Mouse (Mus musculus) adipocyte (in vitro differentiated cells): ENCODE measurements at regions not wholly inside any gene's neighbourhood (a gene's known extent, or its start where the extent isn't known, plus 50 kb on each side); places are given as distances from the start of the nearest gene placed in this dataset.

Experiments used
- DNase-seq: peaks from one replicate; pipeline ENCODE4 v3.0.0-alpha.2; 2016; ENCODE audit warnings: low spot score

GRCm38 (mm10) chr1:191486766-191487165, 83.7 kb upstream of the Ppp2r5a start:
- no peak for DNase-seq

DNA sequence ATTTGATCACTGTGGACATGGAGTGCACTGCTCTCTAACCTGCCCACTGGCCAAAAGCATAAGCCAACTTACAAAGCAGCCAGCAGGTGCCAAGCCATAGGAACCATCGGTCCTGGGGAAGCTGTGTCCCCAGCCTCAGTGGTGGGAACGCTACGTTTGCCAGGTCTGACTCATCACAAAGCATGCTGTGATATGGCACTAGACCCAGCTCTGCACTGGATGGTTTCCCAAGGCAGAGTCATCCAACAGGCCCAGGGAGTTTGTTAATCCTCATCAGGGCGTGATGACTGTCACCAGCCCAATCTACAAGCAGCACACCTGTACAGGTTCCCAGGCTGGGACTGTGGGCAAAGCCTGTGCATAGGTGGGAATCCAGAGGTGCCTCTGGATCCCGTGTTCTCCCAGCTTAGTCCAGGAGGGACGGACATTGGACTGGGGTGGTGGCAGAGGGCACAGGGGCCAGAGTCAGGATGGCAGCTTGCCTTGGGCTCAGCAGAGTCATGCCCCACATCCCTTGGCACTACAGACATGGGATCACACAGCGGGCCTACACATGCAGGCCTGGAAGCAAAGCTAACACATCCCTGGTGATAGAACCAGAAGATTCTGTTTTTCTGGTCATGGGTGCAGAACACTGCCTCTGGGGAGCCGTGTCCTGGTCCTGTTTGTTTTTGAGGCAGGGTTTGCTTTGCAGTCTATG, 81.8 kb upstream of the Ppp2r5a start:
- DNase-seq = peak; percentile 44

DNA sequence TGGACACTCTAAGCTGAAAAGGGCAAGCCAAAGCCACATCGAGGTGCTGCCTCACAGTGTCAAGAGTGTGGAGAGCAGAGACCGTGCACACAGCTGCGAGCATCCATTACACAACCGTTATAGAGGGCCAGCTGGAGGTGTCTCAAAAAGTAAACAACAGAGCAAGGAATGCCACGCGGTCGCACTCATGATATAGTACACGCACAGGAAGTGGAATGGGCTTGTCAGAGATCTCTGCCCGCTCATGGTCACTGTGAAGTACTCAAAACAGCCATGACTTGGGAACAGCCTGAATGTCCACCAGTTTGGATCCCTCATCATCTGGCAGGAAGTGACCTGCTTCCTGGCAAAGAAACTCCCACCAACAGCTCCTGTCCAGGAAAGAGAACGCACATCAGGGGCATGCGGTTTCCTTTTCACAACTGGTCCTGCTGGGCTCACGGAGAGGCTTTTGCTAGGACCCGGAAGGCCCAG, 76.9 kb upstream of the Ppp2r5a start:
- DNase-seq = peak; percentile 37

GRCm38 (mm10) chr1:191472551-191472950, 69.5 kb upstream of the Ppp2r5a start:
- peak; percentile 36 for DNase-seq

DNA sequence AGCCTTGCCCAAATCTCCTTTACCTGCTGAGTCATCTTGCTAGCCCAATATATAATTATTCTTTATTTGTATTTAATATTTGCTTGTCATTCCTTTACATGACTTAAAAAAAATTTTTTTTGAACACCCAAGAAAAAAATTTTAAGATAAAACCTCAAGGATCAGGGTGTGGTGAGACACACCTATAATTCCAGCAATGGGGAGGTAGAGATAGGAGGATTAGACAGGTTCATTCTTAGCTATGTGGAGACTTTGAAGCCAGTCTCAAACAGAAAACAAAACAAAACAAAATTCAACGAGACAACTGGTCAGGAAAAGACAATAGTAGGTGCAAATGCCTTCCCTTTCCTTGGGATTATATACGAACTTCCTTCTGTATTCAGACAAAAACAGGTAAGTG, 68.4 kb upstream of the Ppp2r5a start:
- DNase-seq = no peak

GRCm38 (mm10) chr1:191470190-191470985, 67.3 kb upstream of the Ppp2r5a start:
- DNase-seq = peak; percentile 48

- no peak for DNase-seq
Observed at GRCm38 (mm10) chr1:191468837-191469529, 65.9 kb upstream of the Ppp2r5a start.

DNA sequence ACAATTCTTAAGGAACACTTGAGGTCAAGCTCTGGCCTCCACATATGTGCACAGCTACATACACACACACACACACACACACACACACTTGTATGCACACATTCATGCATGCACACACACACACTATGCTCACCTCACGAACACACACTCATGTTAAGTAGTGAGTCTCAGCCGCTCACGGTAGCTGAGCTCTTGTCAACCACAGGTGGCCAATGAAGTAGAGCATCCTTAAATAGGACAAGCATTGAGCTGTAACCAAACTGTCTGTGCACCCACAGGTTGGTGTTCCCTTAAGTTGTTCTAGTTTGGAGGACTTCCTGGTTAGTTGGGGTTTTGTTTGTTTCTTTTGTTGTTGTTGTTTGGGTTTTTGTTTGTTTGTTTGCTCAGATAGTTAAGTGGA, 63.2 kb upstream of the Ppp2r5a start:
- no peak for DNase-seq

GRCm38 (mm10) chr1:191465723-191466122, 62.7 kb upstream of the Ppp2r5a start:
- no peak for DNase-seq

DNA sequence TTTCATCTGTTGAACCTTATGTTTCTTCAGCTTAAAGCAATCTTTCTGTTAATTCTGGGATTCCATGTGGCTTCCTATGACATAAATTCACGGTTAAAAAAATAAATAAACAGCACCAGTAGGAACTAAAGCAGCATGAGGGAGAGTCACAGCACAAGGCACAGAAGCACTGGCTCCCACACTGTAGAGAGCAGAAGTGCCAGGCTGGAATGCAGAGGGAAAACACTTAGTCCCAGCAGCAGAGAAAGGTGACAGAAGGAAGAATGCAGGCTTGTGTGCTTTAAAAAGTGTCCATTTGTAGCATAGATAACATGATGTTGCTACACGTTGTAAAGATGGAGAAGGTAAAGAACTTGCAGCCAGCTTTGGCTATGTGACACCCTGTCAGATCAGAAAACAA, 62.1 kb upstream of the Ppp2r5a start:
- DNase-seq = no peak

DNA sequence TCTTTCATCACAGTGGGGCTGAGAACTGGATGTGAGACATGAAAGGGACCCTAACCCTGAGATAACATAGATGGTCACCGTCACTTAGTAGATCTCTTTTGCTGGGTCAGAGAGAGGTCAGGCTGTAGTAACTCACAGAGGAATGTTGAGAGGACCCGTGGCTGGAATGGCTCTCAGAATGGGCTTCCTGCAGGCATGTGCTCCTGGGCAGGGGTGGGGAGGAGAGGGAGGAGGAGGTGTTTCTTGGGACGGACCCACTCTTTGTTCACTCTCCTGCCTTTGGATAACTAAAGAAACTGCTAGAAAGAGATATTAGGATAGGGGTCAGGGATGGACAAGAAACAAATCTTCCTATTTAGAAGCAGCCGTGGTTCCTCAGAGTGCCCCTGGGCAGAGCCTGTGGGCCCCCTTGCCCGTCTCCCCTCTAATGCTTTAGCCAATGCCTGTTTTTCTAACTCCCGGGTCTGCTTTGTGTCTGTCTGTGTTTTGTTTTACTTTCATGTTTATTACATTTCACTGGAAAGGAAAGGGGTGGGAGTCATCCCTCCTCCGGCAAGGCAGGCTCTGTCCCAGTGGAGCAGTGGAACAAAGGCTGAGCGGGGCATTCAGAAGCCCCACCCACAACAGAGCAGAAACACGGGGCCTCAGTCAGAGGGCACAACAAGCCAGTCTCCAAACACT, 58.9 kb upstream of the Ppp2r5a start:
- DNase-seq = no peak

- no peak for DNase-seq
Observed at GRCm38 (mm10) chr1:191459066-191459465, 56.0 kb upstream of the Ppp2r5a start.

- no peak for DNase-seq
Observed at GRCm38 (mm10) chr1:191458292-191458691, 55.2 kb upstream of the Ppp2r5a start.

- DNase-seq = peak; percentile 77
Observed at GRCm38 (mm10) chr1:191457103-191457502, 54.0 kb upstream of the Ppp2r5a start.

DNA sequence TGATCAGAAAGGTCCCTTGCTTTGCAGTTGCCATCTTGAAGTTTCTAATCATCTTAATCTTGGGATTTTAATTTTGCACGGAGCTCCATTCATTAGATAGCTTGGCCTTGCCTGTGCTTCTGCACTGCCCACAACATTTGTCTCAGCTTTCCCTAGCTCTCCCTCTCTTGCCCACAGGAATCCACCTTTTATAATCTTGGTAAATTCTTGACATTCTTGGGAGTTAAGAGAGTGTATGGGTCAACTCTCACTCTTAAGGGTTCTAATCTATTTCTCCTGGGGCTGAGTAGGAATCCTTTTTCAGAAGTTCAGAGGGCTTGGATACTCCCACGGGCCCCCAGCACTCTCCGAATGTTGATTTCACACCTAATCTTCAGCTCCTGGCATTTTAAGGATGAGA, 51.5 kb upstream of the Ppp2r5a start:
- no peak for DNase-seq

GRCm38 (mm10) chr1:191453589-191453988, 50.5 kb upstream of the Ppp2r5a start:
- DNase-seq = peak; percentile 80
